Mouse (Mus musculus) stomach, embryonic 16.5 days (tissue): Measurements from ENCODE around the gene Zp2. TPM values are rescaled to one million over a fixed set of nuclear protein-coding genes. Genes with fewer than 3 reads are reported as not detected.
A peak's percentile ranks its signal among the peaks of the same experiment; 100 is the strongest.

Experiments
- ATAC-seq: fragments of 200-750 bp; cut with Nextera tagmentation; 2 replicates; pipeline ENCODE4 v1.8.0; 2017; ENCODE audit warnings: moderate number of reproducible peaks, moderate TSS enrichment; ENCODE audit not compliant: insufficient read depth, low FRiP score
- H3K27ac ChIP-seq: fragments of 300-500 bp; sonication (generic); 2 replicates; pipeline ENCODE4 v1.5.1; 2014; ENCODE audit warnings: low read length
- H3K27me3 ChIP-seq: fragments of 300-500 bp; sonication (generic); 2 replicates; pipeline ENCODE4 v1.6.1; 2014; ENCODE audit warnings: low read length, control low read depth, mixed read lengths; ENCODE audit not compliant: control insufficient read depth, insufficient read depth
- H3K36me3 ChIP-seq: fragments of 300-500 bp; sonication (generic); 2 replicates; pipeline ENCODE4 v1.6.1; 2014; ENCODE audit warnings: low read length; ENCODE audit not compliant: control insufficient read depth, insufficient read depth
- H3K4me1 ChIP-seq: fragments of 300-500 bp; sonication (generic); 2 replicates; pipeline ENCODE4 v1.6.1; 2014; ENCODE audit warnings: low read length, control low read depth, mixed read lengths; ENCODE audit not compliant: control insufficient read depth, insufficient read depth
- H3K4me2 ChIP-seq: fragments of 300-500 bp; sonication (generic); 2 replicates; pipeline ENCODE4 v1.6.1; 2014; ENCODE audit warnings: low read depth, low read length, mixed read lengths
- H3K4me3 ChIP-seq: fragments of 300-500 bp; sonication (generic); replicated peaks from 2 replicates; pipeline ENCODE4 v1.5.1; 2014; ENCODE audit warnings: mild to moderate bottlenecking, low read length
- H3K9ac ChIP-seq: fragments of 300-500 bp; sonication (generic); 2 replicates; pipeline ENCODE4 v1.6.1; 2014; ENCODE audit warnings: low read length
- H3K9me3 ChIP-seq: fragments of 300-500 bp; sonication (generic); replicated peaks from 2 replicates; pipeline ENCODE4 v1.6.1; 2016; ENCODE audit warnings: low read length, control low read depth; ENCODE audit not compliant: control insufficient read depth
- WGBS: fragments of 180-500 bp; shearing (Covaris S2); extraction: QIAGEN DNeasy Blood & Tissue Kit; methylation state at CpG from one replicate; pipeline ENCODE4 v1.1.7; 2014; 5-methylcytosine and 5-hydroxymethylcytosine counted together
- polyA plus RNA-seq: library from polyadenylated mRNA; unstranded; fragments of >200 nt; fragmentation: Nextera tagmentation; extraction: Ambion mirVana; gene quantifications from 2 replicates; pipeline ENCODE4 v1.2.1, GENCODE M21; 2015

Gene Zp2
- polyA plus RNA-seq, 1 experiment from 2014 or later: 0.19 TPM

DNA sequence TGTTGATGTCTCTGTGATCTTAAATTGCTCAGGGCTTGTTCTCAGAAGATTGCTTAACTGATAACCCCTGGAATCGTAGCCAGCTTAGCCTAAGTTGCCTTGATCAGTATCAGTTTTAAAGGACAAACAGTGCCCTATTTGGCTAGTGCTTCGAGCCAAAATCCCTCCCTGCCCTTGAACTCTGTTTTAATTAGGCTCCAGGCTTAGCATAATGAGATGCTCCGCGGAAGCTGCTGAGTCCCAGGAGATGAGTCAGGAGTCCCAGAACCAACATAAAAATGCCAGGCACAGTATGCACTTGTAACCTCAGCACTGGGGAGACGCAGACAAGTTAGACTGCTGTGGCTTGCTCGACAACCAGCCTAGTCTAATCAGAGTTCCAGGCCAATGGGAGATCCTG lies 27.6 kb downstream of the Zp2 start:
- Histone ChIP-seq H3K9me3 (no peaks in the 10 kb centered on the region), H3K9ac (no peak overlapping the region), H3K4me1 (no peaks in the 10 kb centered on the region), H3K4me3 (no peak overlapping the region), H3K4me2 (no peak overlapping the region), H3K36me3 (no peaks in the 10 kb centered on the region; the same call in 1 of the 2 replicates), H3K27ac (no peak overlapping the region), H3K27me3 (no peaks in the 10 kb centered on the region)
- ATAC-seq: no peak
- 55% methylated on average over 6 of the region's 6 CpGs for WGBS

DNA sequence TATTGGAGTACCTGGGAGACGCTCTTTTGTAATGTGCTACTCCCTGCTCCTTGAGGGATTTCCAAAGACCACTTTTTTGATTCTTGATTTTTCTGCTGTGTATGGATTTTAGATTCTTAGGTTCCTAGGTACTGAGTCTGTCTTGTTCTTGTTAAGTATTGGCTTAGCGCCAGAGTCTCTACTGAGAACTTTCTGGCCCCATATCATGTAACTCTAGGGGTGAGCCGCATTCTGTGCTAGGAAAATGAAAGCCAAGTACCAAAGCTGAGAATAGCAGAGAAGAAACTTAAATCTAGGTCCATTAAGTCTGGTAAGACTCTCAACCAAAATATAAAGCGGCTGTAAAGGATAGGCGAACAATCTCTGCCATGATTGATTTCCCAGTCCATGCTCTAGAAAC lies 28.1 kb downstream of the Zp2 start:
- no peak overlapping the region for H3K27ac ChIP-seq
- no peaks in the 10 kb centered on the region for H3K27me3 ChIP-seq
- WGBS: 80% methylated on average over 5 of the region's 5 CpGs
- no peaks in the 10 kb centered on the region for H3K9me3 ChIP-seq
- ATAC-seq: no peak
- H3K4me2 ChIP-seq: no peak overlapping the region
- H3K4me3 ChIP-seq: no peak overlapping the region
- no peaks in the 10 kb centered on the region; the same call in 1 of the 2 replicates for H3K36me3 ChIP-seq
- H3K4me1 ChIP-seq: no peaks in the 10 kb centered on the region
- H3K9ac ChIP-seq: no peak overlapping the region

- WGBS: 78% methylated on average over 5 of the region's 5 CpGs
- H3K27ac ChIP-seq: no peak overlapping the region
Observed at GRCm38 (mm10) chr7:120109676-120110075, 35.4 kb downstream of the Zp2 start.

GRCm38 (mm10) chr7:120106356-120106755 lies 38.7 kb downstream of the Zp2 start:
- no peak overlapping the region for H3K4me3 ChIP-seq
- peaks cover 6% of the 10 kb centered on the region; the same call in 1 of the 2 replicates for H3K4me1 ChIP-seq
- no peaks in the 10 kb centered on the region for H3K27me3 ChIP-seq
- ATAC-seq: no peak
- 29% methylated on average over 2 of the region's 2 CpGs for WGBS
- H3K27ac ChIP-seq: no peak overlapping the region
- no peaks in the 10 kb centered on the region for H3K9me3 ChIP-seq
- no peaks in the 10 kb centered on the region; the same call in 1 of the 2 replicates for H3K36me3 ChIP-seq
- no peak overlapping the region for H3K9ac ChIP-seq
- H3K4me2 ChIP-seq: no peak overlapping the region

More at GRCm38 (mm10) chr7:120109676-120110075, 35.4 kb downstream of the Zp2 start:
- no peak overlapping the region for H3K4me2 ChIP-seq
- H3K4me3 ChIP-seq: no peak overlapping the region
- ATAC-seq: no peak
- H3K9me3 ChIP-seq: no peaks in the 10 kb centered on the region
- no peaks in the 10 kb centered on the region for H3K4me1 ChIP-seq
- no peak overlapping the region for H3K9ac ChIP-seq
- no peaks in the 10 kb centered on the region; the same call in 1 of the 2 replicates for H3K36me3 ChIP-seq
- no peaks in the 10 kb centered on the region for H3K27me3 ChIP-seq

GRCm38 (mm10) chr7:120104975-120105374 lies 40.1 kb downstream of the Zp2 start:
- Histone ChIP-seq H3K9me3 (no peaks in the 10 kb centered on the region), H3K4me3 (no peak overlapping the region), H3K9ac (no peak overlapping the region), H3K4me2 (no peak overlapping the region), H3K27ac (no peak overlapping the region), H3K27me3 (no peaks in the 10 kb centered on the region), H3K4me1 (peaks cover 6% of the 10 kb centered on the region; the same call in 1 of the 2 replicates), H3K36me3 (no peaks in the 10 kb centered on the region; the same call in 1 of the 2 replicates)
- WGBS: 66% methylated on average over 3 of the region's 3 CpGs
- no peak for ATAC-seq

DNA sequence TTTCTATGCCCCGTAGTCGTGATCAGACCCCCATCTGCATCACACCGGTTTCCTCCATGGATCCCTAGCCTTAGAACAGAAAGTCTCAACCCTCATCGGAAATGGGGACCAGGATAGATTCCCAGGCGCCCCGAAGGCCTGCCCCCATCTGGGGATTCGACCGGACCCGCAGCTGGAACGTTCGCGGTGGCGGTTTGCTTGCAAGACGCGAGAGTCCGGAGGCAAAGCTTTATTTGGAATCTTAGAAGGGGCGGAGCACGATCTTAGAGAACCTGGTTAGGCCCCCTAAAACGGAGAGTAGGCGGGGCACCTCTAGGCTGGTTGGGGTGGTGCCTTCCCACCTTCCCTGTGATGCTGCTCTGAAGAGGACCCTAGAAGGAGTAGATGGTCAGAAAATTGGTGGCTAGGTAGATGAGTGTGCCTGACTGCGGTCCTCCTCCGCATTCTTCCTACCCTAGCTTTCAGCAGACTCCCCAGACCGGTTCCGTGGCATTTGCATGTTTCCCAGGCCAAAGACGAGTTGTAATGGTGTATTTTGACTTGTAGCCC lies 42.0 kb downstream of the Zp2 start:
- Histone ChIP-seq H3K9me3 (no peaks in the 10 kb centered on the region), H3K4me3 (peak overlapping the region; percentile 86), H3K4me1 (peaks cover 6% of the 10 kb centered on the region; the same call in 1 of the 2 replicates), H3K27ac (peak overlapping the region; percentile 83; the same call in 1 of the 2 replicates), H3K27me3 (no peaks in the 10 kb centered on the region), H3K9ac (peak overlapping the region; percentile 88), H3K4me2 (peak overlapping the region; percentile 80), H3K36me3 (no peaks in the 10 kb centered on the region; the same call in 1 of the 2 replicates)
- ATAC-seq: peak; percentile 38
- 3% methylated on average over 25 of the region's 25 CpGs for WGBS

DNA sequence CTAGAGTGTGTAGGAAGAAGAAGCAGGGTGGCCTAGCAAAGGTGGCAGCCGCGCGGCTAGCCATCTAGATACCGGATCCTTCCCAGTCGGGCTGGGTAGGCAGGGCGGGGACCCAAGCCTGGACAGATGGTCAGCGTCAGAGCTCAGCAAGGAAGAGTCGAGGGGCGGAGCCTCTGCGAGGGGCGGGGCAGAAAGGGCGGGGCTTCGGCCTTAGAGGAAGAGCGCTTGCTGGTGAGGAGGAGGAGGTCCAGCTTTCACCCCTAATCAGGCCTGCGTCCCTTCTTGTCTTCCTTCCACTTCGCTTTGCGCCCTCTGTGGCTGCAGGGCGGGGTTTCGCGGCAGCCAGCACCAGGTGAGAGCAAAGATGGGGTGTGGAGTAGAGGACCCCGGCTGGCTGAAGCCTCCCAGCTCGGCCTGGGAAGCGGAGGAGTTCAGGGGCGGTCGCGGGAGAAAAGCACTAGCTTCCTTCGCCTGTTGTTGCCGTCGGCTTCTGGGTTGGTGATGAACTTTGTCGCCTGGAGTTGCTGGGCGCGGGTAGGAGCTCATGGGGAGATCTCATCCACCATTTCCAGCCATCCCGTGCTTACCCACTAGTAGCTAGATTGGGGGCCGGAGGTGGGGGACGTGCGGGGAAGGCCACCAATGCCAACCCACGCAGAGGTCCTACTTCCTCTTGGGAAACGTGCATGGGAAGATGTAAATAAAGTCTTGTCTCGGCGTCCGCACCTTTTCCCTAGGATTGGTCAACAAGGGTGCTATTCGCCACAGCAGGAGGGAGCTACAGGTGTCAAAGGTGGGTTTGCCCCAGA lies 42.7 kb downstream of the Zp2 start, which contains the start of gene Tmem159:
Gene Tmem159 (plus strand): TSS at position 190 of the 809 bp plus-strand sequence.
- peak within 1 kb of the TSS; percentile 88 for H3K9ac ChIP-seq
- WGBS: under 1% methylated on average over 42 of the region's 42 CpGs
- H3K27ac ChIP-seq: peak within 1 kb of the TSS; percentile 83
- no peaks in the 10 kb centered on the region for H3K27me3 ChIP-seq
- H3K4me2 ChIP-seq: peak within 1 kb of the TSS; percentile 80
- H3K36me3 ChIP-seq: no peaks in the 10 kb centered on the region; the same call in 1 of the 2 replicates
- H3K9me3 ChIP-seq: no peaks in the 10 kb centered on the region
- H3K4me1 ChIP-seq: peaks cover 6% of the 10 kb centered on the region; the same call in 1 of the 2 replicates
- peak; percentile 94 for ATAC-seq
- peak within 1 kb of the TSS; percentile 86 for H3K4me3 ChIP-seq

DNA sequence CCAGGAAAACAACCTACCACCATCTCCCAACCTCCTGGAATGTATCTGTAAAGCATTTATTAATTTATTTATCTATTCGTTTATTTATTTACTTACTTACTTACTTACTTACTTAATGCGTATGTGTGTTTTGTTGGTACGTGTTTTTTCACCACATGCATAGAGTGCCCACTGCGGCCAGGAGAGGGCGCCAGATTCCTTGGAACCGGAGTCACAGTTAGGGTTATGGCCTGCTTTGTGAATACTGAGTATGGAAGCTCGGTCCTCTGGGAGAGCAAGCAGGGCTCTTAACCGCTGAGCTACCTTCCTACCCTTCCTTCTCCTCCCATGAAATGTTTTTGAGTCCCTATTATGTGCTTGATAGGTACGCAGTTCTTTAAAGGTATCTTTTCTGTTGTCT lies 46.7 kb downstream of the Zp2 start:
- no peak overlapping the region for H3K4me2 ChIP-seq
- no peaks in the 10 kb centered on the region for H3K36me3 ChIP-seq
- H3K9ac ChIP-seq: no peak overlapping the region
- no peak overlapping the region for H3K27ac ChIP-seq
- ATAC-seq: no peak
- H3K4me3 ChIP-seq: no peak overlapping the region
- no peaks in the 10 kb centered on the region for H3K27me3 ChIP-seq
- WGBS: 23% methylated on average over 9 of the region's 9 CpGs
- H3K4me1 ChIP-seq: peaks cover 4% of the 10 kb centered on the region; the same call in 1 of the 2 replicates
- H3K9me3 ChIP-seq: no peaks in the 10 kb centered on the region

DNA sequence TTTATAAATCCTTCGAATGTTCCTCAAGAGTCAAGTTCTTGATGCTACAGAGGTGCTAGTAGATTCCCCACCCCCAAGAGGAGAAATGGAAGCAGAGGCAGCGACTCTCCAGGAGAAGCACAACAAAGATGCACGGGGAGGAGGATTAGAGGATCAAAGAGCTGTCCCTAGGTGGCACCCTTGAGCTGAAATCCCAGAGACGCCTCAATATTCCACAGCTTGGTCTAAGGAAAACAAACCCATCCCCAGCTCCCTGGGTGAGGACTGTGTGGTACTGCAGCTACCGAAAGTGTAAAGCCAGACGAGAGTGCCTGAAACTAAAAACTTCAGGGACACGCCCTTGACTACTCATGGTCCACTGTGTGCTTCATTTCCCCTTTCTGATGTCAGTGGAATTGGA lies 47.2 kb downstream of the Zp2 start:
- Histone ChIP-seq H3K4me2 (no peak overlapping the region), H3K9me3 (no peaks in the 10 kb centered on the region), H3K36me3 (no peaks in the 10 kb centered on the region), H3K9ac (no peak overlapping the region), H3K27me3 (no peaks in the 10 kb centered on the region), H3K27ac (no peak overlapping the region), H3K4me1 (no peaks in the 10 kb centered on the region), H3K4me3 (no peak overlapping the region)
- no peak for ATAC-seq
- WGBS: 4% methylated on average over 7 of the region's 7 CpGs
